Mouse (Mus musculus) CD8-positive naive resting alpha-beta T cell, adult 2 months (primary cell): ENCODE measurements around the gene Mphosph9.
A peak's percentile ranks its signal among the peaks of the same experiment; 100 is the strongest.
"Not testable (repeated sequence)": the region's sequence is repeated elsewhere in the genome, so short reads cannot be mapped to it uniquely, and the experiment has no call there.

Source experiments
- DNase-seq, 2 experiments: peaks; one replicate each; pipeline ENCODE4 v3.0.0; 2022; ENCODE audit warnings: low read depth in 2 of 2, low spot score in 2 of 2

Mphosph9 gene

GRCm38 (mm10) chr5:124349196-124349595 is 21.4 kb upstream of the Mphosph9 start:
- DNase-seq: no peak

GRCm38 (mm10) chr5:124342897-124343296 is 15.1 kb upstream of the Mphosph9 start:
- DNase-seq: no peak

- not testable (repeated sequence) for DNase-seq
These were observed 14.1 kb upstream of the Mphosph9 start for GRCm38 (mm10) chr5:124341753-124342339.

- DNase-seq: no peak
These were observed 11.0 kb upstream of the Mphosph9 start for GRCm38 (mm10) chr5:124338791-124339190.

GRCm38 (mm10) chr5:124337909-124338308 is 10.1 kb upstream of the Mphosph9 start:
- DNase-seq: no peak

GRCm38 (mm10) chr5:124337103-124337502 is 9.3 kb upstream of the Mphosph9 start:
- no peak for DNase-seq

- no peak for DNase-seq
These were observed 6.6 kb upstream of the Mphosph9 start for GRCm38 (mm10) chr5:124334392-124334791.

- DNase-seq: no peak
These were observed 2.3 kb upstream of the Mphosph9 start for GRCm38 (mm10) chr5:124330086-124330485.

GRCm38 (mm10) chr5:124326829-124327228 is 943 bp downstream of the Mphosph9 start:
- peak in 1 of 2 experiments; percentile 11 for DNase-seq

GRCm38 (mm10) chr5:124317648-124318047 is 10.1 kb downstream of the Mphosph9 start:
- DNase-seq: no peak

- no peak for DNase-seq
These were observed 11.8 kb downstream of the Mphosph9 start for GRCm38 (mm10) chr5:124315941-124316340.

- DNase-seq: no peak
These were observed 12.3 kb downstream of the Mphosph9 start for GRCm38 (mm10) chr5:124315498-124315897.

GRCm38 (mm10) chr5:124310091-124310490 is 17.7 kb downstream of the Mphosph9 start:
- DNase-seq: no peak

GRCm38 (mm10) chr5:124309155-124309554 is 18.6 kb downstream of the Mphosph9 start:
- no peak for DNase-seq

GRCm38 (mm10) chr5:124302853-124303252 is 24.9 kb downstream of the Mphosph9 start:
- not testable (repeated sequence) for DNase-seq

GRCm38 (mm10) chr5:124300132-124300531 is 27.6 kb downstream of the Mphosph9 start:
- no peak for DNase-seq

- DNase-seq: peak in 1 of 2 experiments; percentile 3
These were observed 28.5 kb downstream of the Mphosph9 start for GRCm38 (mm10) chr5:124299307-124299706.

GRCm38 (mm10) chr5:124296475-124296874 is 31.3 kb downstream of the Mphosph9 start:
- no peak for DNase-seq

- no peak for DNase-seq
These were observed 33.8 kb downstream of the Mphosph9 start for GRCm38 (mm10) chr5:124293967-124294366.

GRCm38 (mm10) chr5:124290216-124290615 is 37.6 kb downstream of the Mphosph9 start:
- no peak for DNase-seq

GRCm38 (mm10) chr5:124287616-124288247 is 40.0 kb downstream of the Mphosph9 start:
- no peak for DNase-seq

GRCm38 (mm10) chr5:124284330-124284729 is 43.4 kb downstream of the Mphosph9 start:
- no peak for DNase-seq

GRCm38 (mm10) chr5:124282854-124283253 is 44.9 kb downstream of the Mphosph9 start:
- no peak for DNase-seq
